Mouse (Mus musculus): ENCODE measurements at regions not wholly inside any gene's neighbourhood (a gene's known extent, or its start where the extent isn't known, plus 50 kb on each side); places are given as distances from the start of the nearest gene placed in this dataset.
A peak's percentile ranks its signal among the peaks of the same experiment; 100 is the strongest.

DNA sequence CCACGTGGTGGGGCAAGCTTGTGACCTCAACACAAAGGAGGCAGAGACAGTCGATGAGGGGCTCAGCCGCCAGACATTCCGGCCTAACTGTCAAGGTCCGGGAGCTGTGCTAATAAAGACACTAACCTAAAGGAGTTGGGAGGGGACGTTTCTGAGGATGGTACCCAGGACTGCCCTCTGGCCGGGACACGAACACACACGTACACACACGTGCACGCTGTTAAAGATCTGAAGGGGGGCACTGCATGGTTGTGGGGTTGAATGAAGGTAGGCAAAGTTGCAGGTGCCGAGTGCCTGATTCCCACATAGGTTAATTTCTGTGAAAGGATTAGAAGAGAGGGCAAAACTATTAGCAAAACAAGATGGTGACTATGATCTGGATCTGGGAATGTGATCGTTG is 65.4 kb upstream of the Mitf start:
- DNase-seq (ENCODE audit: low spot score in 2 of 2), result no peak

DNA sequence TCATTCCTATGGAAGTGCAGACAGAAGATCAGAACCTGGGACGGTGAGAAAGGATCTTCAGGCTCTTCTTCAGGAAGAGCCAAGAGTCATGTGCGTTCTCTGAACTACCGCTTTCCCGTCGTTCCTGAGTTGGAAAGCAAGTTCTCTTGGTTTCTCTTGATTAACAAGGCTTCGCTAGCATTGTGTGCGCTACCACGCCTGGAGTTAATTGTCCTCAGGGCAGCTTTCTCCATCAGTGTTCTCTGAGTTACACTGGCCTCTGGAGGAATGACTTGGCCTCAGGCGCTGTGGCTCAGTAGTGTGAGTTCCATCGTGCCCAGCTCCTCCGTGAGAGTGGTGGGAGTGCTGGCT is 66.0 kb upstream of the Mitf start:
- DNase-seq (ENCODE audit: low spot score in 2 of 2), result no peak

DNA sequence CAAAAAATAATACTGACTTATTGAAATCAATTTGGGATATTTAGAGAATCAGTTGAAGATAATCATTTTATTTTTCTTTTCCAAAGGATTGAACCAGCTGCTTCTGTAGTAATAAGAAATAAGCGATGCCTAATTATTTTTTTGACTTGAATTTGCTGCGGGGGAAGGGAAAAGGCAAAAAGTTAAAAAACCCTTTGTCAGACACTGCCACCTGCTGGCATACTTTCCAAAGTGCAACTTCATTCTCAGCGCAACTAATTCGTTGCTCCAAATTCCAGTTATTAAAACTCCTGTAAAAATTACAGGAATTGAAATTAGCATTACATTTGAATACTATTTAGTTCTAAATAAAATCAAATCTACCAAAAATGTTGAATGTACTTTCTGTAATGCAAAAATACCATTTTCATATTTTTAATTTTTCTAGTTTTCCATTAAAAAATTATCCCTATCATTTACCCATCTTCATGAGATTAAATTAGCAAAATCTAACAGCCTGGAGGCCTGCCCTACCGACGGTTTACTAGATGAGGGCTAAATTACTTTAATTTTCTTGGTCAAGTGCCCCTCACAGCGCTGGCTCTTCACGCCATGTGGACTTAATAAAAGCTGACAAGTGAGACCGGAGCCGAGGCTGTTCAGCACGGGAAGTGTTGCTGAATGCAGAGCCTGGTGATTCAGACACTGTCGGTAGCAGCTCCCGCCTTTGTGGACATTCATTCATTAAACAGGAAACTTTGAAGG is 66.6 kb upstream of the Mitf start:
- peak; percentile 35 to 64 for DNase-seq (ENCODE audit: low spot score in 2 of 2)

DNA sequence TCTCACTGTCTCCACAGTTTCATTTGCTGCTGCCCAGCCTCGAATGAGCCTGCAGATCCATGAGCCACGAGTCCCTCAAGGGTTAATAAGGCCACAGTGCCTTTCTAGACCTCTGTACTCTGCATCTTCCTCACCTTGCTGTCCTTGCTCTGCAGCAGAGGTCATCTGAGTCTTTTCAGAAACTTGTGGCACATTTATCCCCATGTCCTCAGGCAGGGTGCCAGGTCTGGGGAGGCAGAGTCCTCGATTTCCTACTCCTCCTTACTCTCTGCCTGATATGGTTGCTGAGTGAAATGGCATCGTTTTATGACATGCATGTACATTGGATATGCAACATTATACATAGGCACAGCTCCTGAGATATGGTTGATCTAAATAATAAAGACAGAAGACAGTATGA is 68.0 kb upstream of the Mitf start:
- no peak for DNase-seq (ENCODE audit: low spot score in 2 of 2)

DNA sequence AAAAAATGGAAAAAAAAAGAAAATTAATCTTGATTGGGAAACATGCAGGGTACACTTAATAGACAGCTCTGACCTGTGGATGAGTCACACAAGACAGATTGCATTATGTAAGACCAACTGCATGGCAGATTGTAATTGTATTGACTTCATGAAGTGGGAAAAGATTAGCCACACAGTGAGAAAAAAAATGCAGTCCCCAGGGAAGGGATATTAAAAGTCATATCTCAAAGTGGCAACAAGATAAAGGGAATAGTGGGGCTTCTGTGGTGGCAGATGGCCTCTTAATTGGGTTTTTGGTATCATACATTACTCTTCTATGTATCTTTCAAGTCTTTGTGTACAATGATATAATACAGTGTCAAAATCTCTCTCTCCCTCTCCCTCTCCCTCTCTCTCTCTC is 76.0 kb upstream of the Mitf start:
- no peak for DNase-seq (ENCODE audit: low spot score in 2 of 2)

DNA sequence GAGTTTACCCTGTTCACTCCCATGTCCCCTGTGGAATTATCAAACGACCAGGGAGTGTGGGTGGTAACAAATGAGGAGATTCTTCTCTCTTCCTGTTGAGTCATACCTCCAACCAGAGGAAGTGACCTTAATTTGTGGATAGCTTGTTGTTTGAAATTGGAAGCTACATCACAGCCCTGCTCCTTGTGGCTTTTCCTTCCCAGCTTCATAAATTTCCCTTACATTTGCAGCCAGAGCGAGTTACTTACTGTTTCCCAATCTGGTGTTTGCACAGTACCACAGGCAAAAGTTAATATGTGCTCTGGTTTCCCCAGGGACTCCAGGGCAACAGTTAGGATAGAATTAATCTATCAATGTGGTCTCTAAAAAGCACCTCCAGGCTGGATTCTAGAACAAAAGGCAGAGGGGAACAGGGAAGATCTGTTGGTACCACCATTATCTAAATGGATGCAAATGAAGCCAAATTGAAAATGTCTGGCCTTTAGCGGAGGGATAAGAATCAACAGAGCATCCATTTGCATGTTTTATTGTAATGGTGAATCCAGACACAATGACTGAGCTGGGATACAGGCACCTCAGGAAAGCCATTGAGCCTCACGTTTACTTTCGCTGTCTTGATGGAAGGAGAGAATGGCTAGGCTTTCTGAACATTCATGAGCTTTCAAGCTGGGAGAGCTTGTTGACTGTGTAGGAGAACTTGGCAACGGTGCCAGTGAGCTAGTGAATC is 88.5 kb upstream of the Mitf start:
- DNase-seq (ENCODE audit: low spot score in 2 of 2), result no peak

DNA sequence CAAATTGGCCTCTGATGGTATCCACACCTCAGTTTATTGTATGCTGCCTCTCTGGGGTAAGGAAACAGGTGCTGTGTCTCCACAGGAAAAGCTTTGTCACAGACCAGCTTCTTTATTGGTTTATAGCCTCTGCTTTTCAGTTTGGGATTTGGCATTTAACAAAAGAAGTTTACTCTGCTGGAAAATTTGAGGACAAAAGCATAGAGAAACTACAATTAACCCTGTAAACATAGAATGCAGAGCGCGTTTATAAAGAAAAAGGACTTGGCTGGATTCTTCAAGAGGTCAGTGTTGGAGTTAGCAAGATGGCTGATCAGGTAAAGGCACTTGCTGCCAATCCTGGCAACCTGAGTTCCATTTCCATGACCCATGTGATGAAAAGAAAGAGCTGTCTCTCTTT is 90.1 kb upstream of the Frmd4b start:
- no peak for DNase-seq (ENCODE audit: low spot score in 2 of 2)

DNA sequence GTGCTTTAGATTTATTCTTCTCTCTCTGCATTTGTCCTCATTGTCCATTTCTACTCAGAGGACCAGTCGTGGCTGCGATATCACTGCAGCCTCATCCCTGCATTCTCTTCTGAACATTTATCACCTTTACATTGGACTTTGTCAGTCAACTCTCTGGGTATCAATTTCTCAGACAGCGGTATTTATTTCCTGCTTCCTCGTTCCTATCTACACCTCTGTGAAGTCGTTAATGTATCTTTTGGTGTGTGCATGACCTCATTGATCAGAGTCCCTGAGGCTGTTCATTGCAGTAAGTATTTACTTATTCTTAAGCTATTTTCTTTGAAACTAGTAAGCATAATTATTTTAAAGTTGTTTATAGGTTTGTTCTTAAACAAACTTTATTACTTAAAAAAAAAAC is 87.0 kb upstream of the Frmd4b start:
- DNase-seq (ENCODE audit: low spot score in 2 of 2), result no peak

DNA sequence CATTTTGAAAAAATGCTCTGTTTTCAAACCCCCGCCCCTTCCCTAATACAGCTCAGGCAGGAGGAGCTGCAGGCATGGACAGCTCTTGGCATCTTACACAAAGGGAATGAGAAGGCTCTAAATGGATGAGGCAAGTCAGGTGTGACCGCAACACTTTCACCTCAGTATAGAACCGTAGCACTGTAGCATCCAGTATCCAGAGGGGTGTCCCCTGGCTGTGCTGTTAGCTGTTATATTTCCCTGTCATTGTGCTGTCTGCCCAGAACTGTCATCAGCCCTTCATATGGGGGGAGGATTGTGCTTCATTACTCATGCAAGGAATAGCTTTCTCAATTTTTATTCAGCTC is 82.4 kb upstream of the Frmd4b start:
- DNase-seq (ENCODE audit: low spot score in 2 of 2), result no peak

DNA sequence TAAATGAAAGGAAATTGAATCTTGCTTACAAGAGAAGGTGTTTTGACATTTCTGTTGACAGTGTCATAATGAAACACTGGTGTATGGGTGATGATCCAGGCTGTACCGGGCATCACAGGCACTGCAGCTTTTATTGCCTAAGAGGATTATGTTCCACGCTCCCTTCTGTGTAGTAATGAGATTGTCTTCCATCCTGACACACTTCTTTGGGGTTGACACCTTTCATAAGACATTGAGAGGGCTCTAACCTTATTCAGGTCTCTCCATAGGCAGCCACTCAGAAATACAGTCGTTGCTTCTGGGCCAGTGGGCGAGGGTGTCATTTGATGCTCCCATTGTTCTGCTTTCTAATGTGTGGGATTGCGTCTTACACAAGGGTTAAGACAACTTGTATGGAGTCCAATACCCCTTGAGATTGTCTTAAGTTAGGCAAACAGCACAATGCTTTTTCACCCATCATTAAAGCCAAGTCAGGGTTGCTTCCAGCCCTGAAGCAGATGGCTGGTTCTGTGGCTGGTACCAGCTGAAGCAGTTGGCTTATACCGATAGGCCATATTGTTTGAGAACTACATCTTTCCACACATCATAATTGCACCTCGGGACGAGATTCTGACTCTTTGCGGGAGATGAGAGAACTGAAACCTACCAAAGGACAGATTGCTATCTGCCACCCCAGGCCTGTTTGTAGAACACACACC is 81.9 kb upstream of the Frmd4b start:
- DNase-seq (ENCODE audit: low spot score in 2 of 2), result no peak

DNA sequence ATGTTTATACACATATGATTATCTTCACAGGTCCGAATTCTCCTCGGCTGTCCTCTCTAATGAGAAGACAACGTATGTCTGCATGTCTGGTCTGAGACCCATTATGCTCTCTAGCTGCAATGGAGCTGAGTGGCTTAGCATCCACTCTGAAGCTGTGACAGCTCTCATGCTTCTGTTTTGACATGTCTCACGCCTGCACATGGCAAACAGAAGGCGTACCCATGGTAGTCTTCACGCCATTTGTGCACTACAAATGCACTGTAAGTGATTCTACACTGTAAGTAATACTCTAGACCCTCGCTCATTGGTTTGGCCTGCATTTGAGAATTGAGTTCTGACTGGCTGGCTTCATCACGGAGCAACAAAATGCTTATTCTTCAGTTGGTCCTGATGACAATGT is 75.9 kb upstream of the Frmd4b start:
- DNase-seq (ENCODE audit: low spot score in 2 of 2), result no peak

DNA sequence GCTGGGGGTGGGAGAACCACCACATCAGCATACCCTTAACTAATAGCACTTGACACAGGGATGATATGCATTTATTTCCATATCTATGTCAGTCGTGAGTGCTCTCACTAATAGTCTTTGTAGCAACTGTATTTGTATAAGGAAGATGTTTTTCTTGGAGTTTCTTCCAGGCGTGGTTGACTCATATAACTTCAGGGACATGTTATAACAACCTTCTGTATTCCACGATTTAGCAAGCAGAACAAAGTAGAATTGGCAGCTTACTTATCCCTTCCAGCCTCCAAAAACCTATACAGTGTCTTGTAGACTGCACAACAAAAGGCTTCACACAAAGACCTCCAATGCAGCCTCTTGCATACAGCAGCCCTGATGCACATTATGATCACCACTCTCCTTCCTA is 73.8 kb upstream of the Frmd4b start:
- DNase-seq (ENCODE audit: low spot score in 2 of 2), result no peak

DNA sequence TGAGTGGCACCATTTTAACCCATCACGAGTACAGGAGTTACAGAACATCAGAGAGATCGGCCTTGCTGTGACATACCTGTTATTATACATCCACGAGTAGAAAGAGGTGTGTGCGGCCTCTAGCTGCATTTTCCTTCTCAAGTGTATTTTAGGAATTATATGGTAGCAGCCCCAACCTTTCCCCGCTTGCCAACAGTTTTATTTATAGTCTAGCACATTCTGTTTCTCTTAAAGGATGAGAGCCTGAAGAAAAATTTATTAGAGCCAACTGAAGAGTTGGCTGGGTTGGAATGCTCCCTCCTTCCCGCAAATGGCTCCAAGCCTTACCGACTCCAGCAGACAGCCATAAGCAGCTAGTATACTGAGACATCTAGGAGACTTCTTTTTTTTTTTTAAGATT is 67.0 kb upstream of the Frmd4b start:
- no peak for DNase-seq (ENCODE audit: low spot score in 2 of 2)

DNA sequence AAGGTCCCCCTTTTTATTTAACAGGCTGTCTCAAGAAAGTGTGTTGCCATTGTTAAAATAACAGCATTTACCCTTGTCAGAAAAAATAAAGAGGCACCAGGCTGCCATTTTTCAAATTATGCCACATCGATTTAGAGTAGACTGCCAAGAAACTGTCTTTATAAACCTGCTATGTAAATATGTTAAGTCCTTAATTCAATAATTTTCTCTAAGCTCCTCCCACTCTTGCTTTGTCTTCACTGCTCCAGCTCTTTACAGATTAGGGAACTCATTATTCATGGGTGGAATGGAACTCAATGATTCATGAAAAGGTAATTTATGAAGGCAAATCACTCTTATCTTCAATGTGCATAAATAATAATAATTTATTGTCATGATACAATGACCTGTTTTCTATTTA is 64.9 kb upstream of the Frmd4b start:
- no peak for DNase-seq (ENCODE audit: low spot score in 2 of 2)

DNA sequence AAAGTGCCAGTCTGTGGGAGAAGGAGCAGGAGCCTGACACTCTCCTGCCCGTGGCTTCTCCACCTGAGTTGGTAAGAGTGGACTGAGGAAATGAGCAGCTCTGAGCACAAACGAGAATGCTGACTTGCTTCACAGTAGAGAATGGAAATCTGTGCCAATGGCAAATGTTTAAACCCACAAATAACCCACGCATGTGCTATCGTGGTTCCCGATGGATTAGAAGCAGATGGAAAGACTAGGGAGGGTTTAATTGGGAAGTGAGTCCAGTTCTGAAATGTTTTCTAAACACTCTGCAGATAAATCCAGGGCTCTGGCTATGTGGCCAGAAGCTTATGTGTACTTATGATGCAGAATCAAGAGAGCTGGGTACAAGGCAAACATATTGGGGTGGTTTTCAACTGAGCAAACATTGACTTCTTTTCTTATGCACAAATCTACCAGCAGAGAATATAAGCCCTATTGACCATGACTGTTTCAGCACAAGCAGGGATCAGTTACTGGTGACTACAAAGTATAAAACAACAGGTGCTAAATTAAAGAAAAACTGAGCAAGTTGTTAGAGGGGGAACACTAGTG is 57.9 kb upstream of the Frmd4b start:
- peak in 1 of 2 experiments; percentile 5 for DNase-seq (ENCODE audit: low spot score in 2 of 2)

DNA sequence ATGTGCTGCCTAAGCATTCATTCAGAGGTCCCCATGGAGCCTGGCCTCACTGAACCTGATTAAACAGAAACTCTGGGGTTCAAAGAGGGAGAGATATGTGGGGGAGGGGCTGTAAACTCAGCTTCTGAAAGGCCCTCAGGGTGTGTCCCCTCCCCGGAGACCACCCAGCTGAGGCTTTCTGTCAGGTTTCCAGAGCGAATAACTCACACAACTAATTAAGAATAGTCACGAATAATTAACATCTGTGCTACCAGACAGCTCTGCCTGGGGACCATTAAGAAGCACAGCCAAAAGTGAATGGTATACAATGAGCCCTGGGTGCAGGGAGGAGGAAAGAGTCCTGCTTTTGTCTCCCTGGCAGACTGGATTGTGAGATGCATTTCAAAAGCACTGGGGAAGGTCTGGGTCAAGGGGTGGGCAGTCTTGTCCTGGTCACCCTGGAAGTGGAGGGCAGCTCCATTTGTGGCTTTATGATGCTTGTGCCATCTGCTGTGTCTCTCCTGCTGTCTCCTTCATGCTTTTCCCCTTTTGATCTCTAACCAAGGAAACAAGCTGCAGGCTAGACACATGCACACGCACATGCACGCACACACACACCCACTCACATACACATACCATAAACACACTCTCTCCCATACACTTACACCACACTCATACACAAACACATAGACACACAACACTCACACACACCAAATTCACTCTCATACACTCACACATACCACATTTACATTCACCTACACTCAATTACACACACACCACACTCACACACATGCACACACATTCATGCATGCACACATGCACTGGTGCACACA is 49.7 kb upstream of the Frmd4b start:
- no peak for DNase-seq (ENCODE audit: low spot score in 2 of 2)

Measured in left cerebral cortex, adult 18-20 months (tissue).